Mouse (Mus musculus) brain, embryonic 14.5 days (tissue): ENCODE data around the gene Chpf.

Source experiments
- CTCF ChIP-seq: fragments of 200-500 bp; IDR thresholded peaks from 2 replicates; pipeline ENCODE4 v1.5.1; 2012; ENCODE audit warnings: inconsistent platforms, mild to moderate bottlenecking, moderate library complexity, borderline replicate concordance; ENCODE audit not compliant: insufficient read depth, insufficient read length; ENCODE audit errors: extremely low read depth
- POLR2A ChIP-seq: fragments of 200-500 bp; IDR thresholded peaks from 2 replicates; pipeline ENCODE4 v1.6.1; 2012; ENCODE audit warnings: mild to moderate bottlenecking, inconsistent platforms, borderline replicate concordance; ENCODE audit not compliant: poor library complexity, insufficient read depth, insufficient read length, severe bottlenecking; ENCODE audit errors: extremely low read depth

DNA sequence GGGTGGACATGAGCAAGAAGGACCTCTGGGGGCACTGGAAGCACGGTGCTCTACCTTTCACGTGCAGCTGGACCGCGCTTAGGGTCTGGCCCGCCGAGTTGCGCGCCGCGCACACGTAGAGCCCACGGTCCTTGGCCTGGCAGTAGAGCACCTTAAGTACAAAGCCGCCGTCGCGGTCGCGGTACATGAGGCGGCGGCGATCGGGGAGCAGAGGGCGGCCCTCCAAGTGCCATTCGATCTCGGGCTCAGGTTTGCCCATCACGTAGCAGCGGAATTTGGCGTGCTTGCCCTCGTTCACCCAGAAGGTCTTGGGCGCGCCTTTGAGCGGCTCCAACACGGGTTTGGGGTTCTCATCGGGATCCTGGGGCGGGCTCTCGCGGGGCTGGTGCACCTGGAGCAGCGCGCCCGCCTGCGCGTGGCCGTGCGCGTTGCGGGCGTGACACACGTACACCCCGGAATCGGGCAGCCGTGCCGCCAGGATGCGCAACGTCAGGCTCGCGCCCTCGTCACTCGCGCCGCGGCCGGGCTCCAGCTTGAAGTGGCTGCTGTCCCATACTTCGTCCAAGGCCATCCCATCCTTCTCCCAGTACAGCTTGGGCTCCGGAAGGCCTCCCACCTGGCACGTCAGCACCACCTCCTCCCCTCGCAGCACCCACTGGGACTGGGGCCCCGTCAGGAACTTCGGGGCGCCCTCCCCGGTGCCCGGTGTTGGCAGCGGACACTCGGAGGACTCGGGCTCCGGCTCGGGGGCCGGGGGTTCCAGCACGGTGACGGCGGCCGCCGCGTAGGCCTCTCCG lies 26.2 kb upstream of the Chpf start:
- TF ChIP-seq CTCF (no peak), POLR2A (peak; percentile 72)
